Mouse (Mus musculus): ENCODE measurements around the gene Zdhhc18. TPM values are rescaled to one million over a fixed set of nuclear protein-coding genes. Genes with fewer than 3 reads are reported as not detected.

Zdhhc18 gene
- total RNA-seq, 1 experiment, result 39.0 TPM

DNA sequence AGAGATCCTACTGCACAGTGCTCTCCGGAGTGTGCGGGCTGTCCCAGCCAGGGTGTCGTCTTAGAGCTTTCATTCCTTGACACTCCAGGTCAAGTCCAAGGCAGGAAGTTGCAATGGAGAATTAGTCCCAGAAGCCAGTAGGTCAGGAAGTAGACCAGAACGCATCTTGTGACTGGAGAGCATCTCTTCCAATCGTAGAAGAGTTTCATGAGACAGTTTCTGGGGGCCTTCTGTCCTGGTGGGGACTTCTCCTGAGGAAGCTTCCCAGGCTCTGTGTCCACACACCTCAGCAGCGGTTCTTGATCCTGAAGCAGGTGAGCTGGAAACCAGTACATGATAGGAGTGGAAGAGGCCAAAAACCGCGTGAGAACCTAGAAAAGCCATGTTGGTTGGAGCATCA, 12.5 kb upstream of the Zdhhc18 start:
- Histone ChIP-seq H3K9ac (ENCODE audit: insufficient read depth, low read depth, low read length, poor library complexity, severe bottlenecking) (peak overlapping the region; percentile 66; the same call in 1 of the 2 replicates), H3K4me1 (ENCODE audit: control insufficient read depth in 2 of 2, insufficient read depth in 2 of 2, low read length in 2 of 2, poor library complexity in 1 of 2) (peaks cover 20 to 21% of the 10 kb centered on the region in 2 experiments), H3K36me3 (ENCODE audit: control insufficient read depth, insufficient read depth, low read length, poor library complexity, severe bottlenecking) (peaks cover 2% of the 10 kb centered on the region; the same call in 1 of the 2 replicates), H3K27ac (ENCODE audit: insufficient read depth, low read depth, low read length, poor library complexity, severe bottlenecking) (peak overlapping the region; percentile 89; the same call in 1 of the 2 replicates), H3K9me3 (ENCODE audit: control insufficient read depth, insufficient read depth, low read depth, low read length) (no peaks in the 10 kb centered on the region), H3K4me3 (ENCODE audit: insufficient read depth in 1 of 2, low read depth in 1 of 2, low read length in 2 of 2, poor library complexity in 1 of 2, severe bottlenecking in 1 of 2) (peak overlapping the region in 1 of 2 experiments; percentile 47; a peak in 2 of 4 replicates)
- in situ Hi-C loops (cut with MboI; ENCODE audit: low sequenced_read_pairs in 2 of 2, unreplicated experiment in 2 of 2), result loop anchor here in 1 of 2 experiments (5.0 kb wide), 1 partner anchor 165 kb away; no protein-coding TSS in a partner anchor
- no peak for DNase-seq (ENCODE audit: low read depth, low spot score)
- no peak for TF ChIP-seq ZNF384 (IDR thresholded peaks at IDR 0.05; ENCODE audit: low read depth, low read length)
- no peak for TF ChIP-seq ZC3H11A (IDR thresholded peaks at IDR 0.05; ENCODE audit: borderline replicate concordance, low read depth, low read length)
- no peak for TF ChIP-seq HCFC1 (IDR thresholded peaks at IDR 0.05; ENCODE audit: borderline replicate concordance, insufficient read depth, low read length)
- TF ChIP-seq MAFK (IDR thresholded peaks at IDR 0.05; ENCODE audit: insufficient read depth, low read depth, low read length), result no peak
- TF ChIP-seq CHD2 (IDR thresholded peaks at IDR 0.05; ENCODE audit: low read depth, low read length), result no peak

DNA sequence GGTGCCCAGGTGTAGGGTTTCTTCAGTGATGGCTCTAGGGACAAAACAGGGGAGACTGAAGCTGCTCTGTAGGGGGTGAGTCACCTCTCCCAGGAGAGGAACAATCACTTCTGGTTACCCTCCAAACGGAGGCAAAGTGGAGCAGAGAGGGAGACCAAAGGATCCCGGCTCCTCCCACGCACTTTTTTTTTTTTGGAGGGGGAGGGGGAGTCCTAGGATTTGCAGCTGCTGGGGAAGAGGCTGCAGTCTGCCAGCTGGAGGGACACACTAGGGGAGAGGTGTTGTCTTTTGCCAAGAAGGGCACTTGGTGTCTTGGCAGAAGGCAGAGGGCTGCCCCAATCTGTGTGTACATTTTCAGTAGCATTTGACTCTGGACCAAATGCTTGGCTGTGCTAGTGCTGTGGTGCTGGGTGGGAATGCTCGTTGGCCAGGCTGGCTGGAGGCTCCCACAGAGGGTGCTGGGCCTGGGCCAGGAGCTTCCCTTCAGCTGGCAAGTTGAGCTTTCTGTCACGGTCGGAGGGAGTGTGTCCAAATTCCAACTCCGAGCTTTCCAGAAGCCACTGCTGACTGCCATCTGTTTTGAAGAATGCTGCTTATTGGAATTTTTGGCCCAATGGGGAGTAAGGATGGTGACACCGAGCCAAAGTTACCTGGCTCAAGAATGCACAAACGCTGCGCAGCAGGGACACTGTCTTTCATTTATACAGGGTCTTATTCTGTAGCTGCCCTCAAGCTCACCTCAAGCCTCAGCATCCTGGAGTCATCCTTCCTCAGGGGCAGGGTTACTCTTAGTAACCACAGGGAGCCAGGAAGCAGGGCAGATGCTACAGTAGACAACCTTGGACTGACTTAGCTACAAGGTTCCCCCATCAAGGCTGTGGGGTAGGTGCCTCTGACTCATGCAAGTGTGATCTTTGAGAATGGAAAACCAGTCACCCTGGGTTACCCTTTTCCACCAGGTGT, 10.5 kb upstream of the Zdhhc18 start:
- Histone ChIP-seq H3K4me3 (ENCODE audit: insufficient read depth in 1 of 2, low read depth in 1 of 2, low read length in 2 of 2, poor library complexity in 1 of 2, severe bottlenecking in 1 of 2) (peak overlapping the region; percentile 26 to 59), H3K4me1 (ENCODE audit: control insufficient read depth in 2 of 2, insufficient read depth in 2 of 2, low read length in 2 of 2, poor library complexity in 1 of 2) (peaks cover 16 to 22% of the 10 kb centered on the region in 2 experiments; a peak in 3 of 4 replicates), H3K36me3 (ENCODE audit: control insufficient read depth, insufficient read depth, low read length, poor library complexity, severe bottlenecking) (peaks cover 2% of the 10 kb centered on the region; the same call in 1 of the 2 replicates), H3K9me3 (ENCODE audit: control insufficient read depth, insufficient read depth, low read depth, low read length) (no peaks in the 10 kb centered on the region), H3K9ac (ENCODE audit: insufficient read depth, low read depth, low read length, poor library complexity, severe bottlenecking) (peak overlapping the region; percentile 85), H3K27ac (ENCODE audit: insufficient read depth, low read depth, low read length, poor library complexity, severe bottlenecking) (peak overlapping the region; percentile 100)
- TF ChIP-seq ZNF384 (IDR thresholded peaks at IDR 0.05; ENCODE audit: low read depth, low read length) (peak; percentile 97), CHD2 (IDR thresholded peaks at IDR 0.05; ENCODE audit: low read depth, low read length) (0 out of 2 replicates have a peak, but pooled peaks have one; percentile 19), MAFK (IDR thresholded peaks at IDR 0.05; ENCODE audit: insufficient read depth, low read depth, low read length) (no peak; the same call in 1 of the 2 replicates), HCFC1 (IDR thresholded peaks at IDR 0.05; ENCODE audit: borderline replicate concordance, insufficient read depth, low read length) (no peak; the same call in 1 of the 2 replicates), ZC3H11A (IDR thresholded peaks at IDR 0.05; ENCODE audit: borderline replicate concordance, low read depth, low read length) (no peak)
- in situ Hi-C loops (cut with MboI; ENCODE audit: low sequenced_read_pairs in 2 of 2, unreplicated experiment in 2 of 2), result loop anchor here in 1 of 2 experiments (5.0 kb wide), 1 partner anchor 167 kb away; no protein-coding TSS in a partner anchor
- peak; percentile 82 for DNase-seq (ENCODE audit: low read depth, low spot score)

DNA sequence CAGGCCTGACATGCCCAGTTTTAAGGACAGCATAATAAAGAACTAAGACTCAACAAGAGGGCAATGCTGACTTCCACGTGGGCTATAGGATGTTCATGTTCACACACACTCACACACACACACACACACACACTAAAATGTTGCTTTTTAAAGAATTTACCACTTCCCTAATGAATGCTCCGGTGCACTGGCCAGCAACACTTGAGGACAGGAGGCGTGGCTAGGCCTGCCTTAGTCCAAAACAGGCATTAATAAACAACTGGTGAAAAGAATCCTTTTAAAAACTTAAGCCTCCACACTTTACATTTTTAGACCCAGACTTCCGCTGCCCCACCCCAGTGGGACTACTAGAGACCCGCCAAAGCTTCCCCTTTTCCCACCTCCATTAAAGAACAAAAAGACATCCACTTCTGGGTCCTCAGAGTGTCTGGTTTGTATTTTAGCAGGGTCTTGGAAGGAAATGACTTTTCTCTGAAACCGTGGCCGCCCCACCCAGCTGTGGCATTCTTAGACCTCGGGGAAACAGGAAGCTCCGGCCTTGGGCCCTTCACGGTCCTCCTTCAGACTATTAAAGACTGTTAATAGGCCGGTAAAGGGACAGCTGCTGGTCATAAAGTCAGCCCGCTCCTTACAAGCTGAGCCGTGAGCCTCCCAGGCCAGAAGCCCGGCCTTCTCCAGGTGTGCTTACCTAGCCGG, 9.7 kb upstream of the Zdhhc18 start:
- H3K4me1 ChIP-seq (ENCODE audit: control insufficient read depth in 2 of 2, insufficient read depth in 2 of 2, low read length in 2 of 2, poor library complexity in 1 of 2), result peaks cover 15 to 21% of the 10 kb centered on the region in 2 experiments; a peak in 3 of 4 replicates
- H3K4me3 ChIP-seq (ENCODE audit: insufficient read depth in 1 of 2, low read depth in 1 of 2, low read length in 2 of 2, poor library complexity in 1 of 2, severe bottlenecking in 1 of 2), result peak overlapping the region; percentile 26 to 59
- peak overlapping the region; percentile 100 for H3K27ac ChIP-seq (ENCODE audit: insufficient read depth, low read depth, low read length, poor library complexity, severe bottlenecking)
- peaks cover 2% of the 10 kb centered on the region; the same call in 1 of the 2 replicates for H3K36me3 ChIP-seq (ENCODE audit: control insufficient read depth, insufficient read depth, low read length, poor library complexity, severe bottlenecking)
- peak overlapping the region; percentile 85 for H3K9ac ChIP-seq (ENCODE audit: insufficient read depth, low read depth, low read length, poor library complexity, severe bottlenecking)
- H3K9me3 ChIP-seq (ENCODE audit: control insufficient read depth, insufficient read depth, low read depth, low read length), result no peaks in the 10 kb centered on the region
- peak; percentile 75 for DNase-seq (ENCODE audit: low read depth, low spot score)
- in situ Hi-C loops (cut with MboI; ENCODE audit: low sequenced_read_pairs in 2 of 2, unreplicated experiment in 2 of 2), result loop anchor here in 1 of 2 experiments (5.0 kb wide), 1 partner anchor 168 kb away; no protein-coding TSS in a partner anchor
- TF ChIP-seq CHD2 (IDR thresholded peaks at IDR 0.05; ENCODE audit: low read depth, low read length) (no peak), ZNF384 (IDR thresholded peaks at IDR 0.05; ENCODE audit: low read depth, low read length) (no peak), ZC3H11A (IDR thresholded peaks at IDR 0.05; ENCODE audit: borderline replicate concordance, low read depth, low read length) (no peak), HCFC1 (IDR thresholded peaks at IDR 0.05; ENCODE audit: borderline replicate concordance, insufficient read depth, low read length) (no peak), MAFK (IDR thresholded peaks at IDR 0.05; ENCODE audit: insufficient read depth, low read depth, low read length) (no peak)

DNA sequence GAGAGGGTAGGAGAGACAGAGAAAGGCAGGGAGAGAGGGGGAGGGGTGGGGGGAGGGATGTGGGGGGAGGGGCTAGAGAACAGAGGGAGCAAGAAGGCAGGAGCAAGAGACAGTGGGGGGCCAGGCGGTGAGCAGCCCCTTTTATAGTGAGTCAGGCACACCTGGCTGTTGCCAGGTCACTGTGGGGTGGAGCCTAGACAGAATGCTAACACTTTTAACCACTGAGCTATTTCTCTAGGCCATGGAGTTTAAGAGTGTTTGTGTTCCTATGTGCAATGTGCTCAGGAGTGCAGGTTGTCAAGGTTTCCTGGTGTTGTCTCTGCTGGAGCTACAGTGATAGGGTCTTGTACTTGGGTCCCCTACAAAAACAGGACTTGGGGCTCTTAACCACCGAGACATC, 8.8 kb upstream of the Zdhhc18 start:
- H3K27ac ChIP-seq (ENCODE audit: insufficient read depth, low read depth, low read length, poor library complexity, severe bottlenecking), result peak overlapping the region; percentile 100
- peak overlapping the region; percentile 26 to 59 for H3K4me3 ChIP-seq (ENCODE audit: insufficient read depth in 1 of 2, low read depth in 1 of 2, low read length in 2 of 2, poor library complexity in 1 of 2, severe bottlenecking in 1 of 2)
- H3K9ac ChIP-seq (ENCODE audit: insufficient read depth, low read depth, low read length, poor library complexity, severe bottlenecking), result peak overlapping the region; percentile 85
- H3K4me1 ChIP-seq (ENCODE audit: control insufficient read depth in 2 of 2, insufficient read depth in 2 of 2, low read length in 2 of 2, poor library complexity in 1 of 2), result peaks cover 15 to 21% of the 10 kb centered on the region in 2 experiments; a peak in 3 of 4 replicates
- in situ Hi-C loops (cut with MboI; ENCODE audit: low sequenced_read_pairs in 2 of 2, unreplicated experiment in 2 of 2), result no loop called here
- DNase-seq (ENCODE audit: low read depth, low spot score), result no peak
- H3K9me3 ChIP-seq (ENCODE audit: control insufficient read depth, insufficient read depth, low read depth, low read length), result no peaks in the 10 kb centered on the region
- TF ChIP-seq MAFK (IDR thresholded peaks at IDR 0.05; ENCODE audit: insufficient read depth, low read depth, low read length) (no peak), HCFC1 (IDR thresholded peaks at IDR 0.05; ENCODE audit: borderline replicate concordance, insufficient read depth, low read length) (no peak), CHD2 (IDR thresholded peaks at IDR 0.05; ENCODE audit: low read depth, low read length) (no peak), ZC3H11A (IDR thresholded peaks at IDR 0.05; ENCODE audit: borderline replicate concordance, low read depth, low read length) (no peak), ZNF384 (IDR thresholded peaks at IDR 0.05; ENCODE audit: low read depth, low read length) (no peak)
- peaks cover 2% of the 10 kb centered on the region; the same call in 1 of the 2 replicates for H3K36me3 ChIP-seq (ENCODE audit: control insufficient read depth, insufficient read depth, low read length, poor library complexity, severe bottlenecking)
